Mouse (Mus musculus): ENCODE results near the gene Tes. TPM values are rescaled to one million over a fixed set of nuclear protein-coding genes. Genes with fewer than 3 reads are reported as not detected.

Gene Tes
- polyA plus RNA-seq, 1 experiment from 2014 or later: 114 TPM

- Histone ChIP-seq H3K4me1 (replicated peaks; ENCODE audit: control insufficient read depth, insufficient read depth) (no peaks in the 10 kb centered on the region), H3K36me3 (ENCODE audit: control insufficient read depth, insufficient read depth, low read length) (peaks cover 4% of the 10 kb centered on the region), H3K4me2 (replicated peaks; ENCODE audit: low read depth) (no peak overlapping the region), H3K27ac (replicated peaks) (no peak overlapping the region), H3K9ac (ENCODE audit: low read length) (no peak overlapping the region), H3K9me3 (ENCODE audit: control insufficient read depth, low read length) (no peaks in the 10 kb centered on the region), H3K4me3 (ENCODE audit: low read depth, low read length) (no peak overlapping the region), H3K27me3 (ENCODE audit: control insufficient read depth, insufficient read depth, low read length) (no peaks in the 10 kb centered on the region)
- DNase-seq (ENCODE audit: low spot score): peak; percentile 36
- no peak for ATAC-seq (ENCODE audit: low FRiP score, low TSS enrichment)
- TF ChIP-seq CTCF (IDR thresholded peaks at IDR 0.05; ENCODE audit: low read depth) (peak; percentile 91), EP300 (optimal IDR thresholded peaks at IDR 0.05) (no peak)
These were observed 40.8 kb downstream of the Tes start for GRCm38 (mm10) chr6:17105714-17106113.

GRCm38 (mm10) chr6:17106493-17106892 lies 41.5 kb downstream of the Tes start:
- no peaks in the 10 kb centered on the region for H3K4me1 ChIP-seq (replicated peaks; ENCODE audit: control insufficient read depth, insufficient read depth)
- WGBS: 96% methylated on average over 5 of the region's 5 CpGs
- TF ChIP-seq CTCF (IDR thresholded peaks at IDR 0.05; ENCODE audit: low read depth) (no peak), EP300 (optimal IDR thresholded peaks at IDR 0.05) (no peak)

DNA sequence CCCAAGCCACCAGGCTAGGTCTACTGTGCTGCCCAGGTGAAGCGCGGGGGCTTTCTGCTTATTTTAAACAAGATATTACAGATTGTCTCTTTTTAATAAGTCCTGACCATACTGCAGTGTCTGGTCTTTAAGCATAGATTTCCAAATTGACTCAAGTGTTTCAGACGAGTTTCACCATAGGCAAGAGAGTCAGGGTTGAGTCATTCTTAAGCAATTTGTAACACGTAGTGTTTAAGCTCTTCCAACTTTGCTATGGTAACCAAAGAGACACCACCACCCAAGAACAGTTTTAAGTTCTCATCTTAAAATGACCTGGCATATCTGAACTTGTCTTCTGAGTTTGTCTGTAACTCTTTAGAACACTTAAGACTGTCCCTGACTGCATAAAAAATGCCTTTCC lies 44.3 kb downstream of the Tes start:
- H3K27ac ChIP-seq (replicated peaks): peak overlapping the region; percentile 73
- 48% methylated on average over 4 of the region's 4 CpGs for WGBS
- peak; percentile 58; the same call in 1 of the 2 replicates for ATAC-seq (ENCODE audit: low FRiP score, low TSS enrichment)

More at GRCm38 (mm10) chr6:17106493-17106892, 41.5 kb downstream of the Tes start:
- no peak for ATAC-seq (ENCODE audit: low FRiP score, low TSS enrichment)
- no peaks in the 10 kb centered on the region for H3K27me3 ChIP-seq (ENCODE audit: control insufficient read depth, insufficient read depth, low read length)
- H3K4me2 ChIP-seq (replicated peaks; ENCODE audit: low read depth): no peak overlapping the region
- DNase-seq (ENCODE audit: low spot score): no peak
- H3K27ac ChIP-seq (replicated peaks): no peak overlapping the region
- H3K4me3 ChIP-seq (ENCODE audit: low read depth, low read length): no peak overlapping the region
- no peak overlapping the region for H3K9ac ChIP-seq (ENCODE audit: low read length)
- no peaks in the 10 kb centered on the region for H3K9me3 ChIP-seq (ENCODE audit: control insufficient read depth, low read length)
- H3K36me3 ChIP-seq (ENCODE audit: control insufficient read depth, insufficient read depth, low read length): peaks cover 2% of the 10 kb centered on the region; the same call in 1 of the 2 replicates

DNA sequence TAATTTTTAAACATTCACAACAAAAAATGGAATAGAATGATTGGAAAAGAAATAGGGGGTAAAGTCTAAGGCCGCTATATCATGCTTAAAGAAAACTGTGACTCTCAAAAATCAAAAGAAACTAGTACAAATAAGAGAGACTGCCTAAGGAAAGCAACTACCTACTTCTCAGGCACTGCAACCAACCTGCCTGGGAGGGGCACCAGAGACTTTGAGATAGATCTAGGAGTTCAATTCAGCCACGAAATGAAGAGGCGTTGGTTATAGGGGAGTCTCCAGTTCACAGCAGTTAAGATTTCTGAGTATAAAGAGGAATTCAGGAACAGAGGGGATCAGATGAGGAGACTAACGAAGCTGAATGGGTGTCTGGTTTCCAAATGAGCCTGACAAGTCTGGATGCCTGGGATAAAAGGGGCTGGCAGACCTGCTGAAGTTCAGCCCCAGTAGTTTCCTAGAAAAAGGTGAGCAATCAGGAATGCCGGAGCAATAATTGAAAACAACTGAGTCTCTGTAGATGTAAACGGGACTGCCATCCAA lies 45.7 kb downstream of the Tes start:
- no peak overlapping the region for H3K4me3 ChIP-seq (ENCODE audit: low read depth, low read length)
- H3K9me3 ChIP-seq (ENCODE audit: control insufficient read depth, low read length): no peaks in the 10 kb centered on the region
- WGBS: 64% methylated on average over 6 of the region's 6 CpGs
- no peaks in the 10 kb centered on the region for H3K4me1 ChIP-seq (replicated peaks; ENCODE audit: control insufficient read depth, insufficient read depth)
- no peak overlapping the region for H3K27ac ChIP-seq (replicated peaks)
- TF ChIP-seq EP300 (optimal IDR thresholded peaks at IDR 0.05) (no peak), CTCF (IDR thresholded peaks at IDR 0.05; ENCODE audit: low read depth) (peak; percentile 71)
- ATAC-seq (ENCODE audit: low FRiP score, low TSS enrichment) (0 out of 2 replicates have a peak, but pooled peaks have one; percentile 58), DNase-seq (ENCODE audit: low spot score) (peak; percentile 31)
- H3K36me3 ChIP-seq (ENCODE audit: control insufficient read depth, insufficient read depth, low read length): no peaks in the 10 kb centered on the region
- no peaks in the 10 kb centered on the region for H3K27me3 ChIP-seq (ENCODE audit: control insufficient read depth, insufficient read depth, low read length)
- no peak overlapping the region for H3K9ac ChIP-seq (ENCODE audit: low read length)
- no peak overlapping the region for H3K4me2 ChIP-seq (replicated peaks; ENCODE audit: low read depth)

More for the DNA sequence above, 44.3 kb downstream of the Tes start:
- Histone ChIP-seq H3K9ac (ENCODE audit: low read length) (no peak overlapping the region), H3K4me2 (replicated peaks; ENCODE audit: low read depth) (no peak overlapping the region), H3K4me3 (ENCODE audit: low read depth, low read length) (no peak overlapping the region), H3K4me1 (replicated peaks; ENCODE audit: control insufficient read depth, insufficient read depth) (no peaks in the 10 kb centered on the region), H3K9me3 (ENCODE audit: control insufficient read depth, low read length) (no peaks in the 10 kb centered on the region), H3K27me3 (ENCODE audit: control insufficient read depth, insufficient read depth, low read length) (no peaks in the 10 kb centered on the region), H3K36me3 (ENCODE audit: control insufficient read depth, insufficient read depth, low read length) (no peaks in the 10 kb centered on the region; the same call in 1 of the 2 replicates)
- TF ChIP-seq CTCF (IDR thresholded peaks at IDR 0.05; ENCODE audit: low read depth) (no peak), EP300 (optimal IDR thresholded peaks at IDR 0.05) (no peak)
- DNase-seq (ENCODE audit: low spot score): no peak

GRCm38 (mm10) chr6:17112081-17112480 lies 47.1 kb downstream of the Tes start:
- Histone ChIP-seq H3K27ac (replicated peaks) (no peak overlapping the region), H3K27me3 (ENCODE audit: control insufficient read depth, insufficient read depth, low read length) (no peaks in the 10 kb centered on the region), H3K4me3 (ENCODE audit: low read depth, low read length) (no peak overlapping the region), H3K9me3 (ENCODE audit: control insufficient read depth, low read length) (no peaks in the 10 kb centered on the region), H3K36me3 (ENCODE audit: control insufficient read depth, insufficient read depth, low read length) (no peaks in the 10 kb centered on the region), H3K4me1 (replicated peaks; ENCODE audit: control insufficient read depth, insufficient read depth) (no peaks in the 10 kb centered on the region), H3K4me2 (replicated peaks; ENCODE audit: low read depth) (no peak overlapping the region), H3K9ac (ENCODE audit: low read length) (no peak overlapping the region)
- DNase-seq (ENCODE audit: low spot score) (no peak), ATAC-seq (ENCODE audit: low FRiP score, low TSS enrichment) (no peak)
- TF ChIP-seq EP300 (optimal IDR thresholded peaks at IDR 0.05) (no peak), CTCF (IDR thresholded peaks at IDR 0.05; ENCODE audit: low read depth) (no peak)
- 94% methylated on average over 1 of the region's 1 CpGs for WGBS

- TF ChIP-seq CTCF (IDR thresholded peaks at IDR 0.05; ENCODE audit: low read depth): no peak
- H3K4me3 ChIP-seq (ENCODE audit: low read depth, low read length): no peak overlapping the region
- no peaks in the 10 kb centered on the region for H3K36me3 ChIP-seq (ENCODE audit: control insufficient read depth, insufficient read depth, low read length)
- no peaks in the 10 kb centered on the region for H3K27me3 ChIP-seq (ENCODE audit: control insufficient read depth, insufficient read depth, low read length)
- H3K4me2 ChIP-seq (replicated peaks; ENCODE audit: low read depth): no peak overlapping the region
- no peak overlapping the region for H3K27ac ChIP-seq (replicated peaks)
- no peaks in the 10 kb centered on the region for H3K9me3 ChIP-seq (ENCODE audit: control insufficient read depth, low read length)
- H3K4me1 ChIP-seq (replicated peaks; ENCODE audit: control insufficient read depth, insufficient read depth): no peaks in the 10 kb centered on the region
- WGBS: 82% methylated on average over 2 of the region's 2 CpGs
- ATAC-seq (ENCODE audit: low FRiP score, low TSS enrichment) (no peak), DNase-seq (ENCODE audit: low spot score) (no peak)
- no peak overlapping the region for H3K9ac ChIP-seq (ENCODE audit: low read length)
These were observed 48.0 kb downstream of the Tes start for GRCm38 (mm10) chr6:17112990-17113389.

All from stomach, postnatal 0 days (tissue).